Mouse (Mus musculus): ENCODE measurements around the gene Src. TPM values are rescaled to one million over a fixed set of nuclear protein-coding genes. Genes with fewer than 3 reads are reported as not detected.

The Src gene
- polyA plus RNA-seq, 1 experiment from 2014 or later = 18.9 TPM

- WGBS = 97% methylated on average over 4 of the region's 4 CpGs
- peak; percentile 31 for TF ChIP-seq CTCF (IDR thresholded peaks at IDR 0.05; ENCODE audit: low read depth)
- H3K9me3 ChIP-seq (ENCODE audit: low read depth, low read length) = no peaks in the 10 kb centered on the region; the same call in 1 of the 2 replicates
- H3K4me3 ChIP-seq (ENCODE audit: low read depth, low read length) = no peak overlapping the region
- DNase-seq (no peak), ATAC-seq (ENCODE audit: insufficient read depth) (no peak)
- H3K9ac ChIP-seq = no peak overlapping the region
- no peaks in the 10 kb centered on the region for H3K27me3 ChIP-seq (ENCODE audit: insufficient read depth, low read length)
- H3K27ac ChIP-seq (ENCODE audit: low read depth) = peak overlapping the region; percentile 93
- peaks cover 13% of the 10 kb centered on the region for H3K4me1 ChIP-seq (ENCODE audit: insufficient read depth)
- H3K36me3 ChIP-seq (ENCODE audit: insufficient read depth) = peaks cover 35% of the 10 kb centered on the region
- H3K4me2 ChIP-seq = no peak overlapping the region
Observed at GRCm38 (mm10) chr2:157398539-157398938, 19.7 kb upstream of the Src start.

GRCm38 (mm10) chr2:157399797-157400196 is 18.4 kb upstream of the Src start:
- ATAC-seq (ENCODE audit: insufficient read depth) = no peak
- DNase-seq = no peak
- peaks cover 35% of the 10 kb centered on the region for H3K36me3 ChIP-seq (ENCODE audit: insufficient read depth)
- H3K4me3 ChIP-seq (ENCODE audit: low read depth, low read length) = no peak overlapping the region
- H3K27me3 ChIP-seq (ENCODE audit: insufficient read depth, low read length) = no peaks in the 10 kb centered on the region
- no peak overlapping the region for H3K27ac ChIP-seq (ENCODE audit: low read depth)
- peaks cover 8% of the 10 kb centered on the region for H3K4me1 ChIP-seq (ENCODE audit: insufficient read depth)
- no peak overlapping the region for H3K4me2 ChIP-seq
- H3K9ac ChIP-seq = no peak overlapping the region
- TF ChIP-seq CTCF (IDR thresholded peaks at IDR 0.05; ENCODE audit: low read depth) = no peak
- 82% methylated on average over 10 of the region's 10 CpGs for WGBS
- H3K9me3 ChIP-seq (ENCODE audit: low read depth, low read length) = no peaks in the 10 kb centered on the region; the same call in 1 of the 2 replicates

DNA sequence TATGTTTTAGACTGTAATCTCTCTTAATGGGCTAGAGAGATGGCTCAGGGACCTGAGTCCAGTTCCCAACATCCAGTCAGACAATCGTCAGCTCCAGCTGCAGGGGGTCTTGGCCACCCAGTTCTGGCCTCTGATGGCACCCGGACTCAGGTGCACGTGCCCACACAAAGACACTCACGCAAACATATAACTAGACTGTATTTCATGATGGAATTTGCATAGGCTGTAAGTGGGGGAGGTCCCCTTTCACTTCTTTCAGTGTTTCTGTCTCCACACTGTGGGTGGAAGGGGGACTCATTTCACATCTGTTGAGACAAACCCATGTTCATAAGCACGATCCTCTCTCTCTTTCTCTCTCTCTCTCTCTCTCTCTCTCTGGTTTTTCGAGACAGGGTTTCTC is 17.8 kb upstream of the Src start:
- DNase-seq (no peak), ATAC-seq (ENCODE audit: insufficient read depth) (no peak)
- no peak overlapping the region for H3K4me3 ChIP-seq (ENCODE audit: low read depth, low read length)
- no peak overlapping the region for H3K9ac ChIP-seq
- 88% methylated on average over 6 of the region's 6 CpGs for WGBS
- peaks cover 29% of the 10 kb centered on the region for H3K36me3 ChIP-seq (ENCODE audit: insufficient read depth)
- no peak for TF ChIP-seq CTCF (IDR thresholded peaks at IDR 0.05; ENCODE audit: low read depth)
- H3K4me1 ChIP-seq (ENCODE audit: insufficient read depth) = peaks cover 3% of the 10 kb centered on the region
- no peaks in the 10 kb centered on the region for H3K27me3 ChIP-seq (ENCODE audit: insufficient read depth, low read length)
- no peaks in the 10 kb centered on the region; the same call in 1 of the 2 replicates for H3K9me3 ChIP-seq (ENCODE audit: low read depth, low read length)
- H3K27ac ChIP-seq (ENCODE audit: low read depth) = no peak overlapping the region
- no peak overlapping the region for H3K4me2 ChIP-seq

- DNase-seq = no peak
- no peaks in the 10 kb centered on the region for H3K27me3 ChIP-seq (ENCODE audit: insufficient read depth, low read length)
- H3K36me3 ChIP-seq (ENCODE audit: insufficient read depth) = peaks cover 21% of the 10 kb centered on the region
- H3K9ac ChIP-seq = no peak overlapping the region
- no peak overlapping the region for H3K27ac ChIP-seq (ENCODE audit: low read depth)
- H3K9me3 ChIP-seq (ENCODE audit: low read depth, low read length) = no peaks in the 10 kb centered on the region; the same call in 1 of the 2 replicates
- no peak overlapping the region for H3K4me3 ChIP-seq (ENCODE audit: low read depth, low read length)
- H3K4me1 ChIP-seq (ENCODE audit: insufficient read depth) = no peaks in the 10 kb centered on the region; the same call in 1 of the 2 replicates
- no peak for TF ChIP-seq CTCF (IDR thresholded peaks at IDR 0.05; ENCODE audit: low read depth)
- 90% methylated on average over 2 of the region's 2 CpGs for WGBS
- no peak overlapping the region for H3K4me2 ChIP-seq
- ATAC-seq (ENCODE audit: insufficient read depth) = no peak
Observed at GRCm38 (mm10) chr2:157401261-157401660, 17.0 kb upstream of the Src start.

GRCm38 (mm10) chr2:157407596-157407995 is 10.6 kb upstream of the Src start:
- no peak for ATAC-seq (ENCODE audit: insufficient read depth)
- DNase-seq = peak; percentile 50
- no peak for TF ChIP-seq CTCF (IDR thresholded peaks at IDR 0.05; ENCODE audit: low read depth)
- WGBS = 73% methylated on average over 7 of the region's 7 CpGs
- Histone ChIP-seq H3K4me2 (no peak overlapping the region), H3K4me1 (ENCODE audit: insufficient read depth) (no peaks in the 10 kb centered on the region), H3K36me3 (ENCODE audit: insufficient read depth) (no peaks in the 10 kb centered on the region), H3K9ac (no peak overlapping the region), H3K27ac (ENCODE audit: low read depth) (no peak overlapping the region), H3K4me3 (ENCODE audit: low read depth, low read length) (no peak overlapping the region), H3K27me3 (ENCODE audit: insufficient read depth, low read length) (no peaks in the 10 kb centered on the region), H3K9me3 (ENCODE audit: low read depth, low read length) (no peaks in the 10 kb centered on the region)

GRCm38 (mm10) chr2:157409793-157410533 is 8.3 kb upstream of the Src start:
- DNase-seq (no peak), ATAC-seq (ENCODE audit: insufficient read depth) (no peak)
- H3K36me3 ChIP-seq (ENCODE audit: insufficient read depth) = no peaks in the 10 kb centered on the region
- no peak overlapping the region for H3K4me2 ChIP-seq
- H3K27ac ChIP-seq (ENCODE audit: low read depth) = no peak overlapping the region
- H3K9me3 ChIP-seq (ENCODE audit: low read depth, low read length) = no peaks in the 10 kb centered on the region
- no peak overlapping the region for H3K9ac ChIP-seq
- WGBS = 68% methylated on average over 12 of the region's 12 CpGs
- no peak for TF ChIP-seq CTCF (IDR thresholded peaks at IDR 0.05; ENCODE audit: low read depth)
- H3K27me3 ChIP-seq (ENCODE audit: insufficient read depth, low read length) = no peaks in the 10 kb centered on the region
- H3K4me3 ChIP-seq (ENCODE audit: low read depth, low read length) = no peak overlapping the region
- H3K4me1 ChIP-seq (ENCODE audit: insufficient read depth) = no peaks in the 10 kb centered on the region

DNA sequence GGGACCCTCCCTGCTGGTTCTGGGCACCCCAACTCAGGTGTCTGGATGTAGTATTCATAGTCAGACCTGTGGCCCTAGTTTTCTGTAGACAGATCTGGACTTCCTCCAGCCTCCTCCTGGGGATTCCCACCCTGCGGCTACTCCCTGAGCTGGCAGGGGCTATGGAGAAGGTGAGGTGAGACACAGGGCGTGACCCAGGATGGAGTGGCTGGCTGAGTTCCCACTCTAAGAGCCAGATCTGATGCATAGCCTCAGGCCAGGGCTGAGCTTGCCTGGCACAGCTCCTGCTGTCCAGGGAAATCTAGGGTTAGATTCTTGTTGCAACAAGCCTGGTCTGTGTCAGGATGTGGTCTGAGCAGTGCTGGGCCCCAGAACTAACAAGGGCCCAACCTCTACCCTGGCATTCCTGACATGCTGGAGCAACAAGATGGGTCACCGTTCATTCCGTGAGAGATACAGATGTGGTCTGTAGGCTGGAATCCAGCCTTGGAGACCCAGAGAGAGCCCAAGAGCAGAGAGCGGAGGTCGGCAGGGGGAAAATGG is 7.0 kb upstream of the Src start:
- ATAC-seq (ENCODE audit: insufficient read depth) (no peak), DNase-seq (no peak)
- H3K9me3 ChIP-seq (ENCODE audit: low read depth, low read length) = no peaks in the 10 kb centered on the region
- WGBS = 79% methylated on average over 6 of the region's 6 CpGs
- H3K27me3 ChIP-seq (ENCODE audit: insufficient read depth, low read length) = no peaks in the 10 kb centered on the region
- no peak overlapping the region for H3K4me3 ChIP-seq (ENCODE audit: low read depth, low read length)
- no peak for TF ChIP-seq CTCF (IDR thresholded peaks at IDR 0.05; ENCODE audit: low read depth)
- H3K4me1 ChIP-seq (ENCODE audit: insufficient read depth) = no peaks in the 10 kb centered on the region
- H3K27ac ChIP-seq (ENCODE audit: low read depth) = no peak overlapping the region
- H3K4me2 ChIP-seq = no peak overlapping the region
- H3K36me3 ChIP-seq (ENCODE audit: insufficient read depth) = no peaks in the 10 kb centered on the region
- H3K9ac ChIP-seq = no peak overlapping the region; the same call in 1 of the 2 replicates
